Mouse (Mus musculus) forebrain, embryonic 15.5 days (tissue): ENCODE data around the gene Pank4. TPM values are rescaled to one million over a fixed set of nuclear protein-coding genes. Genes with fewer than 3 reads are reported as not detected.

Experiments used
- ATAC-seq: fragments of 200-750 bp; cut with Nextera tagmentation; replicated peaks from 2 replicates; pipeline ENCODE4 v1.8.0; 2017; ENCODE audit warnings: mild to moderate bottlenecking, moderate TSS enrichment, moderate library complexity
- H3K27ac ChIP-seq: fragments of 300-500 bp; sonication (generic); replicated peaks from 2 replicates; pipeline ENCODE4 v1.5.1; 2015; ENCODE audit warnings: mild to moderate bottlenecking, inconsistent platforms
- H3K27me3 ChIP-seq: fragments of 300-500 bp; sonication (generic); 2 replicates; pipeline ENCODE4 v1.6.1; 2015; ENCODE audit warnings: inconsistent platforms
- H3K36me3 ChIP-seq: fragments of 300-500 bp; sonication (generic); 2 replicates; pipeline ENCODE4 v1.6.1; 2015; ENCODE audit warnings: mild to moderate bottlenecking, inconsistent platforms
- H3K4me1 ChIP-seq: fragments of 300-500 bp; sonication (generic); 2 replicates; pipeline ENCODE4 v1.6.1; 2015; ENCODE audit warnings: inconsistent platforms
- H3K4me2 ChIP-seq: fragments of 300-500 bp; sonication (generic); replicated peaks from 2 replicates; pipeline ENCODE4 v1.6.1; 2015; ENCODE audit warnings: mild to moderate bottlenecking, inconsistent platforms
- H3K4me3 ChIP-seq: fragments of 300-500 bp; sonication (generic); 2 replicates; pipeline ENCODE4 v1.5.1; 2015; ENCODE audit warnings: mild to moderate bottlenecking, inconsistent platforms
- H3K9ac ChIP-seq: fragments of 300-500 bp; sonication (generic); replicated peaks from 2 replicates; pipeline ENCODE4 v1.6.1; 2015; ENCODE audit warnings: mild to moderate bottlenecking, inconsistent platforms
- H3K9me3 ChIP-seq: fragments of 300-500 bp; sonication (generic); 2 replicates; pipeline ENCODE4 v1.6.1; 2016; ENCODE audit warnings: inconsistent platforms
- WGBS: fragments of 180-500 bp; shearing (Covaris S2); methylation state at CpG from one replicate; pipeline ENCODE4 v1.1.7; 2015; ENCODE audit warnings: mixed read lengths; 5-methylcytosine and 5-hydroxymethylcytosine counted together
- polyA plus RNA-seq: library from polyadenylated mRNA; unstranded; fragments of >200 nt; fragmentation: Nextera tagmentation; extraction: Ambion mirVana; gene quantifications from 2 replicates; pipeline ENCODE4 v1.2.1, GENCODE M21; 2015

Gene Pank4
- polyA plus RNA-seq, 1 experiment from 2014 or later: 48.9 TPM

GRCm38 (mm10) chr4:155009216-155009615, 45.3 kb downstream of the Pank4 start:
- H3K9me3 ChIP-seq: no peaks in the 10 kb centered on the region

DNA sequence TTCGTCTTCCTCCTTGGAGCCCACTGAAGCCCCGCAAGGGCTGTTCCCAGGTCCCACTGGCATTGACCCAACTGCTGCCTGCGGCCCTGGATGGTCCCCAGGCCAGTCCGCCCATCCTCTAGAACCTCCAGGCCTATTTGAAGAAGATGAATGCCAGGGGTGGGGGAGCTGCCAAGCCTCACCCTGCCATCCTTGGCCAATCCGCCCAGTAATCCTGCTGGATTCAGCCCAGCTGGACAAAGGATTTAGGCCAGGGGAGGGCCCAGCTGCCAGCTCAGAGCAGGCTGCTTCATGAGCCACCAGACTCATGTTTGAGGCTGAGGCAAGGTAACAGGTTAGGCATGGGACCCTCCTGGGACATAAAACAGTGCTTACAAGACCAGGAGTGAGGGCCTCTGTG, 46.9 kb downstream of the Pank4 start:
- no peaks in the 10 kb centered on the region for H3K9me3 ChIP-seq
- 51% methylated on average over 5 of the region's 5 CpGs for WGBS
- no peaks in the 10 kb centered on the region for H3K27me3 ChIP-seq
- no peak overlapping the region for H3K9ac ChIP-seq
- ATAC-seq: no peak
- H3K4me1 ChIP-seq: peaks cover 18% of the 10 kb centered on the region
- no peak overlapping the region for H3K4me3 ChIP-seq
- no peak overlapping the region for H3K27ac ChIP-seq
- H3K4me2 ChIP-seq: no peak overlapping the region
- no peaks in the 10 kb centered on the region for H3K36me3 ChIP-seq

More at GRCm38 (mm10) chr4:155009216-155009615, 45.3 kb downstream of the Pank4 start:
- Histone ChIP-seq H3K36me3 (no peaks in the 10 kb centered on the region), H3K4me1 (peaks cover 16% of the 10 kb centered on the region), H3K9ac (no peak overlapping the region), H3K27ac (no peak overlapping the region), H3K27me3 (no peaks in the 10 kb centered on the region), H3K4me2 (no peak overlapping the region), H3K4me3 (no peak overlapping the region)
- ATAC-seq: no peak
- WGBS: 86% methylated on average over 3 of the region's 3 CpGs

- Histone ChIP-seq H3K4me3 (no peak overlapping the region), H3K36me3 (no peaks in the 10 kb centered on the region), H3K9me3 (no peaks in the 10 kb centered on the region), H3K27me3 (no peaks in the 10 kb centered on the region), H3K4me2 (no peak overlapping the region), H3K27ac (no peak overlapping the region), H3K9ac (no peak overlapping the region), H3K4me1 (peaks cover 20% of the 10 kb centered on the region)
- WGBS: 77% methylated on average over 8 of the region's 8 CpGs
- ATAC-seq: no peak
These were observed 47.5 kb downstream of the Pank4 start for GRCm38 (mm10) chr4:155011312-155012025.

GRCm38 (mm10) chr4:155012115-155012514, 48.2 kb downstream of the Pank4 start:
- ATAC-seq: no peak
- Histone ChIP-seq H3K27ac (no peak overlapping the region), H3K9me3 (no peaks in the 10 kb centered on the region), H3K4me3 (no peak overlapping the region), H3K9ac (no peak overlapping the region), H3K36me3 (no peaks in the 10 kb centered on the region), H3K4me1 (peaks cover 25% of the 10 kb centered on the region), H3K27me3 (no peaks in the 10 kb centered on the region), H3K4me2 (no peak overlapping the region)
- 77% methylated on average over 2 of the region's 2 CpGs for WGBS

GRCm38 (mm10) chr4:155012788-155013187, 48.9 kb downstream of the Pank4 start:
- Histone ChIP-seq H3K4me3 (no peak overlapping the region), H3K27ac (no peak overlapping the region), H3K4me1 (peaks cover 32% of the 10 kb centered on the region), H3K9me3 (no peaks in the 10 kb centered on the region), H3K27me3 (no peaks in the 10 kb centered on the region), H3K36me3 (no peaks in the 10 kb centered on the region), H3K9ac (no peak overlapping the region), H3K4me2 (no peak overlapping the region)
- ATAC-seq: peak; percentile 35; the same call in 1 of the 2 replicates
- WGBS: 7% methylated on average over 4 of the region's 4 CpGs

DNA sequence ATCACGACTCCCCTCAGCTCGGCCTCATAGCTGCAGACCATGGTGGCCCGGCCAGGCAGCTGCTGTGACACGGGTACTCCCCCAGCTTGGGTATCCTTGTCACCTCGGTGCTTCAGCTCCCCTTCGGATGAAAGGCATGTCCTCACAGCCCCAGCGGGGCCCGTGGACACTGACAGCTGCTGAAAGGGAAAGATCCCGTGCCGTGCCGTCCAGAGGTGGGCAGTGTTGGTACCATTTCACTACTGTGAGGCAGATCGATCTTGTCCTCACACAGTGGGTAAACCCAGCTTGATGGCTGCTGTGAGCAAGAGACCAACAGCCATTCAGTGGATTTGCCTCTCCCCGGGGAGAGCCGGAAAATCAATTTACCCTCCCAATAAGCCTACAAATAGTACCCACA, 50.3 kb downstream of the Pank4 start:
- Histone ChIP-seq H3K4me1 (peaks cover 46% of the 10 kb centered on the region), H3K9ac (no peak overlapping the region), H3K27me3 (no peaks in the 10 kb centered on the region), H3K27ac (0 out of 2 replicates have a peak overlapping the region, but pooled peaks have one; percentile 19), H3K9me3 (no peaks in the 10 kb centered on the region), H3K36me3 (no peaks in the 10 kb centered on the region), H3K4me2 (no peak overlapping the region), H3K4me3 (no peak overlapping the region)
- WGBS: 54% methylated on average over 14 of the region's 14 CpGs
- ATAC-seq: no peak

- no peak for ATAC-seq
- 63% methylated on average over 12 of the region's 12 CpGs for WGBS
- Histone ChIP-seq H3K9ac (no peak overlapping the region), H3K9me3 (no peaks in the 10 kb centered on the region), H3K4me3 (no peak overlapping the region), H3K4me2 (no peak overlapping the region), H3K4me1 (peaks cover 52% of the 10 kb centered on the region), H3K27ac (0 out of 2 replicates have a peak overlapping the region, but pooled peaks have one; percentile 19), H3K36me3 (no peaks in the 10 kb centered on the region), H3K27me3 (no peaks in the 10 kb centered on the region)
These were observed 50.9 kb downstream of the Pank4 start for GRCm38 (mm10) chr4:155014791-155015190.

DNA sequence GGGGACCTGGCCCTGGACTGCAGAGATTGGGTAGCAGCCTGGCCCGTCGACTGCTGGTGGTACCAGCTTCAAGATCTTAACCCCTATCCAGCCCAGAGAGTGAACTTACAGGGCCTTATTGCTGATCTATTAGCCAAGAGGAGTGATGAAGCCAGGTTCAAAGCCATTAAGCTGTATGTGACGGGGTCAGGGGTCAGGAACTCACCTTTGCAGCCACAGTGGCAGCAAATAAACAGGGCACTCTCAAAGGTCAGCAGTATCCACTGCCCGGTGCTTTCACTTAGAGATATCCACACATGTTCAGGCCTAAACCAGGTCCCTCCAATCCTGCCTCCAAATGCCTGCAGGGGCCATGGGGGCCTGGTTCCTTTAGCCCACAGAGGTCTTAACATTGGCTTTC, 51.6 kb downstream of the Pank4 start:
- Histone ChIP-seq H3K36me3 (no peaks in the 10 kb centered on the region), H3K9me3 (no peaks in the 10 kb centered on the region), H3K4me1 (peaks cover 58% of the 10 kb centered on the region), H3K4me3 (no peak overlapping the region), H3K4me2 (no peak overlapping the region), H3K27ac (no peak overlapping the region), H3K9ac (no peak overlapping the region), H3K27me3 (no peaks in the 10 kb centered on the region)
- WGBS: 79% methylated on average over 4 of the region's 4 CpGs
- ATAC-seq: no peak

DNA sequence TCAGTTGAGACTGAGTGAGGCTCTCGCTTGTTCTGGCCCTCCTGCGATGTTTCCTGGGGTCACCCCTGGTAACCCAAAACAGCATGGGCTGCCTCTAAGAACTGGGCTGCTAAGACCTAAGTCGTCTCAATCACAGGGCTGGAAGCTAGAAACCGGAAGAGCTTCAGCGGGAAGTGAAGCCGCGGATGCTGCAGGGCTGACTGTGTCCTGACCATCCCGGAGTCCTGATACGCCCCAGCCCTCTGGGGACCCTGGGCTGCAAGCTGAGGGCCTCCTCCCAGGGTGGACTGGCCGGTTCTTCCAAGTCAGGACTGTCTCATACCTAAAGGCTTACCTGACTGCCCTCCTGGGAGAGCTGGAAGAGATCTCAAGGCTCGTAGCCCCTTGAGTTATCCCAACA, 52.9 kb downstream of the Pank4 start:
- H3K4me2 ChIP-seq: no peak overlapping the region
- ATAC-seq: no peak
- H3K27ac ChIP-seq: no peak overlapping the region
- 67% methylated on average over 11 of the region's 11 CpGs for WGBS
- H3K9ac ChIP-seq: no peak overlapping the region
- no peaks in the 10 kb centered on the region for H3K9me3 ChIP-seq
- H3K4me1 ChIP-seq: peaks cover 52% of the 10 kb centered on the region
- H3K36me3 ChIP-seq: no peaks in the 10 kb centered on the region
- no peak overlapping the region for H3K4me3 ChIP-seq
- H3K27me3 ChIP-seq: no peaks in the 10 kb centered on the region

GRCm38 (mm10) chr4:155017253-155017878, 53.4 kb downstream of the Pank4 start:
- H3K27ac ChIP-seq: peak overlapping the region; percentile 46
- no peaks in the 10 kb centered on the region for H3K27me3 ChIP-seq
- H3K36me3 ChIP-seq: no peaks in the 10 kb centered on the region
- WGBS: 54% methylated on average over 11 of the region's 11 CpGs
- H3K9ac ChIP-seq: no peak overlapping the region
- H3K4me1 ChIP-seq: peaks cover 49% of the 10 kb centered on the region
- peak; percentile 11; the same call in 1 of the 2 replicates for ATAC-seq
- no peaks in the 10 kb centered on the region for H3K9me3 ChIP-seq
- peak overlapping the region; percentile 10; the same call in 1 of the 2 replicates for H3K4me2 ChIP-seq
- no peak overlapping the region for H3K4me3 ChIP-seq

DNA sequence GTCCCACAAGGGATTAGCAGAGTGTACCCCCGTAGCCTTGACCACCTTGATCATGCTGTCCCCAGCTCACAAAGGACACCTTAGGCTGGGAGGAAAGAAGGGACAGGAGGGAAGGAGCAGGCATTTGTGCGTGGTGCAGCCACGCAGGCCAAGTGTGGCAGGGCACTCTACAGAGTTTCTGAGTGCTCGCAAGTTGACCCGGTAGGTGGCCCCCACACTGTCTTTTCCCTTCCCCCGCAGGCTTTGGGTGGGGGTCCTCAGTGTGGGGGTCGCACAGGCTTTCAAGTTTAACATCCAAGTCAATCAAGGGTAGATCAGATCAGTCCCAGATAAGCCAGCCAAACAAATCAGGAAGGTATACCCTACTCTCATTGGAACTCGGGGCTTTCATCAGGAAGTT, 54.1 kb downstream of the Pank4 start:
- no peaks in the 10 kb centered on the region for H3K9me3 ChIP-seq
- H3K4me2 ChIP-seq: peak overlapping the region; percentile 39; the same call in 1 of the 2 replicates
- H3K9ac ChIP-seq: 0 out of 2 replicates have a peak overlapping the region, but pooled peaks have one; percentile 35
- WGBS: 81% methylated on average over 8 of the region's 8 CpGs
- H3K4me1 ChIP-seq: peaks cover 49% of the 10 kb centered on the region
- H3K27ac ChIP-seq: no peak overlapping the region
- ATAC-seq: no peak
- H3K27me3 ChIP-seq: no peaks in the 10 kb centered on the region
- H3K36me3 ChIP-seq: no peaks in the 10 kb centered on the region
- peak overlapping the region; percentile 31; the same call in 1 of the 2 replicates for H3K4me3 ChIP-seq

GRCm38 (mm10) chr4:155018601-155019335, 54.8 kb downstream of the Pank4 start:
- peaks cover 49% of the 10 kb centered on the region for H3K4me1 ChIP-seq
- H3K27ac ChIP-seq: peak overlapping the region; percentile 53; the same call in 1 of the 2 replicates
- no peaks in the 10 kb centered on the region for H3K27me3 ChIP-seq
- peak overlapping the region; percentile 31 for H3K4me3 ChIP-seq
- H3K9me3 ChIP-seq: no peaks in the 10 kb centered on the region
- H3K4me2 ChIP-seq: peak overlapping the region; percentile 39
- peak overlapping the region; percentile 35; the same call in 1 of the 2 replicates for H3K9ac ChIP-seq
- H3K36me3 ChIP-seq: no peaks in the 10 kb centered on the region
- 6% methylated on average over 15 of the region's 15 CpGs for WGBS
- no peak; the same call in none of the 2 replicates for ATAC-seq
